ENCODE assay signal across 8 mouse cellular contexts in genomic region chr4:56113701-56114196, GRCm38 (mm10).
DNase-seq lines count a peak whose midpoint lies in the region; ATAC-seq and TF ChIP-seq lines count a peak whose summit lies in the region.

No protein-coding gene starts in this region.

- no peaks in the 10 kb centered on the region for H3K9me3 ChIP-seq in hindbrain, embryonic 16.5 days (ENCODE audit: control insufficient read depth, low read length)

- H3K4me1 ChIP-seq in hindbrain, embryonic 16.5 days (ENCODE audit: control insufficient read depth, insufficient read depth, low read depth, low read length): peaks cover 9% of the 10 kb centered on the region

- H3K27ac ChIP-seq in gastrocnemius, adult 2 months: peak overlapping the region; percentile 93
- H3K27ac ChIP-seq in hindbrain, embryonic 16.5 days (ENCODE audit: low read depth, low read length): peak overlapping the region; percentile 74

- intact Hi-C loops in gastrocnemius, adult 2 months (cut with DNase I): loop anchor here (2.0 to 10.0 kb wide), 4 partner anchors 23 to 596 kb away; partner anchors contain the start of gene Klf4

- peak; percentile 90 for ATAC-seq in hindbrain, embryonic 16.5 days

- H3K9ac ChIP-seq in hindbrain, embryonic 16.5 days (ENCODE audit: low read depth, low read length): peak overlapping the region; percentile 53

- peak overlapping the region; percentile 37 for H3K4me2 ChIP-seq in hindbrain, embryonic 16.5 days (ENCODE audit: low read length)

- peak overlapping the region; percentile 41 for H3K4me3 ChIP-seq in gastrocnemius, adult 2 months
- H3K4me3 ChIP-seq in hindbrain, embryonic 16.5 days (ENCODE audit: low read length): no peak overlapping the region

- WGBS in hindbrain, embryonic 16.5 days: 29% methylated on average over 10 of the region's 10 CpGs

- no peaks in the 10 kb centered on the region for H3K27me3 ChIP-seq in hindbrain, embryonic 16.5 days (replicated peaks; ENCODE audit: control insufficient read depth, insufficient read depth, low read length)

- H3K36me3 ChIP-seq in hindbrain, embryonic 16.5 days (ENCODE audit: control insufficient read depth, insufficient read depth, low read length): no peaks in the 10 kb centered on the region

- no peak for TF ChIP-seq CTCF in gastrocnemius, adult 2 months (IDR thresholded peaks at IDR 0.05)

- DNase-seq in NIH3T3 (ENCODE audit: low read depth): peak; percentile 92
- DNase-seq in c-Kit-positive CD71-negative TER-119-negative erythroid progenitor cells, embryonic 14.5 days (ENCODE audit: low read depth): peak; percentile 18
- peak; percentile 93 for DNase-seq in gastrocnemius, adult 2 months
- DNase-seq in layer of hippocampus, postnatal 36 days: peak; percentile 57 to 58
- peak; percentile 91 for DNase-seq in lung, postnatal 10 days
- DNase-seq in right cerebral cortex, postnatal 14 days: peak; percentile 17
- no peak for DNase-seq in retina, embryonic 14.5 days (ENCODE audit: low spot score)
